Mouse (Mus musculus) embryo, embryonic 10 days (tissue): ENCODE results near the gene Asic2.
"Not testable (repeated sequence)": the region's sequence is repeated elsewhere in the genome, so short reads cannot be mapped to it uniquely, and the experiment has no call there.

Source experiments
- DNase-seq: peaks from one replicate; pipeline ENCODE4 v3.0.0-alpha.2; 2015; ENCODE audit warnings: low spot score

Asic2 gene

GRCm38 (mm10) chr11:81323146-81323545, 645.1 kb downstream of the Asic2 start:
- DNase-seq = no peak

GRCm38 (mm10) chr11:81322466-81322865, 645.8 kb downstream of the Asic2 start:
- DNase-seq = no peak

DNA sequence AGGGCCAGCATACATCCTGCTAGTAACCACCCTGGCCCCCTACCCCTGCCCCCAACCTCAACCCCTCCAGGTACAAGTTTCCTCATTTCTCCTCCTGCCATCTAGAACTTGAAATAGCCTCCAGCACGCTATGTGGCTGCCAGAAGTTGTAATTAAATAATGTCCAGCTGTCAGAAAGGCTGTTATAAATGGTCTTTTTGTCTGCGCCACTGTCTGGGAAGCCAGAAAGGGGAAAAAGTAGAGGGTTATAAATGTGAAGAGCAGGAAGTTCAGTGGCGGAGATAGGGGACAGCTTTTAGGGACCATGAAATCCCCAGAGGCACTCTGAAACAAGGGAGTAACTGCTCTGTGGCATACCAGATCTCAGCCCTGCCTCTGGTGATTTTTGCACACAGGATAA, 678.2 kb downstream of the Asic2 start:
- DNase-seq = no peak

DNA sequence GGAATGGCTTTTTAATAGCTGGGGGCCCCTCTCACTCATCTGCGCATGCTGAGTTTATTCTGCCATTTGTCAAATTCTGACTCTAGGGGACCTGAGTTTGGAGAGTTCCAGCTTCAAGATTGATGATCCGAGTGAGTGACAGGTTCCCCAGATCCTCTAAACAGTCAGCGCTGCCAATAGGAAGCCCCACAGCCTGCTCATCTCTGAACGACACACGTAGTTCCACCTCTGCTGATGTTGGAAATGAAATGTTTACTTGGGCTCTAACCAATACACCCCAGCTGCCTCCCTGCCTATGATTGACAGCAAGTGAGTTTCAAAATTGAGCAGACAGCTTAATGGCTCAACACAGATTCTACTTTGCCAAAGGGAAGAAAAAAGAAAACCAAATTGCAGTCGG, 685.1 kb downstream of the Asic2 start:
- DNase-seq = no peak

DNA sequence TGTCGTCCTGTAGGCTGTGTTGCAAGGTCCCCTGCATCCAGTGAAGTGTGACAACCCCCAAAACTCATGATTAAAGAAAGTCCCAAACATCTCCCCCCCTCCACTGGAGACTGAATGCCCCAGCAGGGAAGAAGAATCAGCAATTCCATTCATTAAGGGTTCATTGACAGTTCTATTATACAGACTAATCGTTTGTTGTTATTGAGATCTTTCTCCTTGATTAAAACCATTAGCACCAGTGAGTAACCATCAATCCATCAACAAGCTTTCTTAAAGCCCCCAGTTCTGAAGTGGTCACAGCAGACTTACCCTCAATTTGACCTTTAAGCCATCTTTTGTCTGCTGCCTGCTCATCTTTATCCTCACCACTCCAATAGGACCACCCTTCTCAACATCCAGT, 688.2 kb downstream of the Asic2 start:
- DNase-seq = peak; percentile 22

DNA sequence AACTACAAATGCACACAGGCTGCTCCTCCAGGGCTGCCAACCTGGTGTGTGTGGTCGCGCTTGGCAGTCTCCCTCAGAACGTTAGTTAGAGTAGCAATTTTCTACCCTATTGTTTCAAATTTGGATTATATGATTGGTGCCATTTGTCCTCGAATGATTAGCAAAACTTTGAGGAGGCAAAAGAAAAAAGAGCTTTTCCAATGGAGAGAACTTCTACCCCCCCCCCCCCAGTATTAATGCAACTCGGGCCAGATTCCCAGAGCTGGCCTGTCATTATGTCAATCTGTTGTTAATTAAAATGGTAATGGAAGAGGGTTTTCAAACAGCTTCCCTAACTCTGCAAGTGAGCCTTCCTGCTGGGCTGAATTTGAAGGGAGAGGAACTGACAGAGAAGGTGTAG, 690.9 kb downstream of the Asic2 start:
- no peak for DNase-seq

GRCm38 (mm10) chr11:81272677-81273418, 695.4 kb downstream of the Asic2 start:
- DNase-seq = no peak

DNA sequence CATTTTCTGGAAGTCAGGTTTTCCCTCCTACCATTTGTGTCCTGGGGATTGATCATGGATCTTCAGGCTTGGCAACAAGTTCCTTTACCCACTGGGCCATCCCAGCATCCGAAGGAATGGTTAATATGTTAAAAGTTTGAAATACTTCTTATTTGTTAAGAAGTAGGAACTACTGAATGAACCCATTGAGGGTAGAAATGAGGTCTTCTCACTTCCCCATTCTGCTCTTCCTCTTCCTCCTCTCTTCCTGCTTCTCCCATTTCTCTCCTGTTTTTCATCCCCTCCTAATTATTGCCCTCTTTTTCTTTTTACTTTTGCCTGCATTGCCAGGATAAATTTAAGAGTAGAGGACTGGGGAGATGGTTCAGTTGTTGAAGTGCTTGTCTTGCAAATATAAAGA, 696.8 kb downstream of the Asic2 start:
- DNase-seq = no peak

DNA sequence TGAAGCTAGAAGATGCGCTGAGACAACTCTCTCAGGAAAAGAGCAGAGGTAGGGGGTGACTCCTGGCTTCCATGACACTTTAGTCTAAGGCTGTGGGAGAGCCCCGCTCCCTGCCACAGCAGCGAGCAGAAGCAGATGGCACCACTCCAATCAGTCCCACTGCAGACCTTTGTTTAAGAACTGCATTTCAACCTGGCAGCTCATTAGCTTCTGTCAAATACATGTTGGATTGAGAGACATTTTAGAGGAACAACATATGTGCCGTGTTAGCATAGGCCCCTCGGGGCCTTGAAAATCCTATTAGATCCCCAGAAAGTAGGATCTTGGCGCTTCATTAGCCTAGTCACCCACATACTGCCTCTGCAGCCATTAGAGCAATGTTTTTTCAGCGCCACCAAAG, 697.7 kb downstream of the Asic2 start:
- no peak for DNase-seq

DNA sequence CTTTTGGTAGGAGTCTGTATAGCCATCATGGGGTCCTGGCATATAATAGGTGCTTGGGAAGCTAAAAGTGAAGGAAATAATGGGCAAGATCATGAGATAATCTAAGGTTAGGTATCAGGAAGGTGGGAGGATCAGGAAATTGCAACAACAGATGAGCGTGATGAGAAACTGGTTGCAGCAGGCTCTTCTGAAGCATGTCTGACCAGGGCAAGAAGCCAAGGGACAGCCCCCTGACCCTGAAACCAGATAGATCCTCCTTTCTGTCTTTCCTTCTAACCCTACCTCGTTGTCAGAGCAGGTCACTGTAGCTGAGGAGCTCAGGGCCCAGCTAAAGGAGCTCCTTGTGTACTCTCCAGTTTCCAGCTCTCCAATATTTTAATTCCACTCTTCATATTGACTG, 704.5 kb downstream of the Asic2 start:
- DNase-seq = no peak

- no peak for DNase-seq
These were observed 705.1 kb downstream of the Asic2 start for GRCm38 (mm10) chr11:81263193-81263592.

GRCm38 (mm10) chr11:81261259-81261658, 707.0 kb downstream of the Asic2 start:
- DNase-seq = no peak

DNA sequence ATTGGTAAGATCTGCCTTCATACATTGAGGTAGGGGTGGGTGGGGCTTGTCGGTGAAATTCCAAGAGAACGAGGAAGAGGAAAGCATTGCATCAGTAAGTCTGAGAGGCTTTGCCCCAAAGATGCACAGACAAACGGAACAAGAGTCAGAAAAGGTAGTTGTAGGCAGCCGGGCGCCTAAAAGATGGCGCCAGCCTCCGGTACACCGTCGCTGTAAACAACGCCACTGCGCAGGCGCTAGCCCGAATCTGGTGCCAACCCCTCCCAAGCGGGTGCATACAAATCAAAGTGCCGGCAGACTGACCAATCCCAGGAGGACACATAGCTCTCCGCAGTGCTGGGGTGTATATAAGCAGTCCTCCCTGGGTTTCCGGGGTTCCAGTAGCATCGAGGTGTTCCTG, 727.1 kb downstream of the Asic2 start:
- not testable (repeated sequence) for DNase-seq

- DNase-seq = peak; percentile 72
These were observed 728.1 kb downstream of the Asic2 start for GRCm38 (mm10) chr11:81239966-81240681.

- no peak for DNase-seq
These were observed 729.2 kb downstream of the Asic2 start for GRCm38 (mm10) chr11:81239091-81239490.

DNA sequence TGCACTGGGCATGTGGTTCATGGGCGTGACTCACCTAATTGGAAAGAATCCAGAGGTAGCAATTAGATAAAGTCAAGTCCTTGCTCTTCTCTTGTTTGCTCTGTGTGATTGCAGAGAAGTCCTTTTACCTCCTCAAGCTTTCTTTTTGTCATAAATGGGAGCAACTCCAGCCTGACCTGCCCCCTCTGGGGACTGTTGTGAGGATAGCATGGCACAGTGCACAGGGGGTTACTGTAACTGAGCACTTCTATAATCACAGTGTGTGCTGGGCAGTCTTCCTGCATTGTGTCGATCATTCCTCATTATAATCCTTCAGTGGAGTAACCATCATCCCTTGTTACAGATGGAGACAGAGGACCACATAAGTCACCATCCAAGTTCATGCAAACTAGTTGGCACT, 732.2 kb downstream of the Asic2 start:
- DNase-seq = no peak

DNA sequence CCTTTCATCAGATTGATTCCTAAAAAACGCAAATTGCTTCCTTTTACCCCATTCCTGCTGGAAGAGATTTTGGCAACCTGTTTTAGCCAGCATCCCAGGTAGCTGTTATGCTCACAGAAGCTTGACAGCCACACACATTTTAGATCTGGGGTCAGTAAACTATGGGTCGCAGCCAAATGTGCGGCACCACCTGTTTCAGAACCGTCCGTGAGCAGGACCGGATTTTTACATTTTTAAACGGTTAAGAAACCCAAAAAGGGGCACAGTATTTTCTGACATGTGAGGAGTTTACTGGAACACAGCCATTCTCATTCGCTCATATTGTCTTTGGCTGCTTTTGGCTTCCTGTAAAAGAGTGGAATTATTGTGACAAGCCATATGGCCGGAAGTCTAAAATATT, 744.9 kb downstream of the Asic2 start:
- no peak for DNase-seq

GRCm38 (mm10) chr11:81220786-81221185, 747.5 kb downstream of the Asic2 start:
- no peak for DNase-seq

- no peak for DNase-seq
These were observed 762.8 kb downstream of the Asic2 start for GRCm38 (mm10) chr11:81205471-81205870.

GRCm38 (mm10) chr11:81202578-81202977, 765.7 kb downstream of the Asic2 start:
- DNase-seq = no peak

DNA sequence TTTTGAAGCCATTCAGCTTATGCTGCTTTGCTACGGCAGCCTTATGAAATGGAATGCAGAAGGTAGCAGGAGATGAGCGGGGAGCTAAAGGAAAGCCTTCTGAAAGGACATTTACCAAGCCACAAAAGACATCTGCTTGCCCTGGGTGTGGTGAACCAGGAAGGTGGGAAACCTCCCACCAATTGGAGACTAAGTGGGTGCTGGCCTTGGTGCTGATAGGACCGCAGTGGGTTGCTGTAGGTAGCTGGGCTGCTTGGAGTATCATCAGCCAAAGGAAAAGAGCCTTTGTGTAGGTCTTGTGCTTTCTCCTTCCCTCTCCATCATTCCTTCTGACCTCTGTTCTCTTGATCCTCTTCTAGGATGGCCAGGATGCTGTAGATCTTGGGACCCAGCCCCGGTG, 774.4 kb downstream of the Asic2 start:
- peak; percentile 80 for DNase-seq

DNA sequence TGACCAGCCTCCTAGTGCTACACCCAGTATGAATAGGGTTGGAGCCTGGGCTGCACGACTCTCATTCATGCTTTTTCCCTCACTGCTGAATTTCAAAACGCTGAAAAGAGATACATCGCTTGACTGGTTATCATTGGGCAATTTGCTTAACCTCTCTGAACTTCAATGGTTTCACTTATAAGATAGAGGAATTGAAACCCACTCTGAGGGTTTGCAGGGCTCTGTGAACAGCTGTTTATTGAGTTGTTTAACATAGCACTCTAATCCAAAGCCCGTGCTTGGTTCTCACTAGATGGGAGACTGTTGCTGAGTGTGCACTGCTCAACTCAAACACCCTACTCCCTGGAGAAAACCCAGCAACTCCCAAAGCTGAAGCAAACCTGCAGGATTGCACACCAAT, 776.1 kb downstream of the Asic2 start:
- no peak for DNase-seq

DNA sequence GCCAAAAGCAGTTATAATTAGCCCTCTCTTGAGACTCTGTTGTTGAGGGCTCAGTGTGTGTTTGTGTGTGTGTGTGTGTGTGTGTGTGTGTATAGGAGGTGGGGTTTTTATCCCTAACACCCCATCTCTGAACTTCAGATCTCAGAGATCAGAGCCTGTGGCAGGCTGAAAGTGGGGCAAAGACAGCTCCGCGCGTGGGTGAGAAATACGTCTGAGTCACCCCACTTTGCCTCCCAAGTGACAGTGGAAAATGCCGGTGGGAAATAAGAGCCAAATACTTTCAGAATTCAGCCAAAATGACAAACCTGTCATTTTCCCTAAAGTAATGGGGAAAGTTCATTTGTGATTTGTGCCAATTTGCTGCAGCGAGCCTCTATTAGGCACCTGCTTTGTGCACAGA, 779.2 kb downstream of the Asic2 start:
- DNase-seq = no peak

DNA sequence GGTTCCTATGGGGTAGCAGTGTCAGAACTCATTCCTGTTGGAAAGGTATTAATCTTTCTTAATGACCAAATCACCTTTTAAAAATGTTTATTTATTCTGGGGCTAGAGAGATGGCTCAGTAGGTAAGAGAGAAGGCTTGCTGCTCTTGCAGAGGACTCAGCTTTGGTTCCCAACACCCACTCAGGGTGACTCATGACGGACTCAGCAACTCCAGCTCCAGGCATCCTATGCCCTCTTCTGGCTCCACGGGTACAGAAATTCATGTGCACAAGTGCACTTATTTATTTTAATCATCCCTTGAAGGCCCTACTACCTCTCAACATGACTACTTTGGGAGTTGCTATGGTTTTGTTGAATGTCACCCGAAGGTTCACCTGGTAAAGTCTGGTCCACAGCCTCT, 780.4 kb downstream of the Asic2 start:
- no peak for DNase-seq
